Mouse (Mus musculus) left cerebral cortex, adult 6 months (tissue): ENCODE data around the gene Adgra1. TPM values are rescaled to one million over a fixed set of nuclear protein-coding genes. Genes with fewer than 3 reads are reported as not detected.

Experiments
- long read RNA-seq, 2 experiments: library from polyadenylated mRNA; unstranded; transcript quantifications; one replicate each; pipeline ENCODE4 v2.0.0; 2019 to 2020
- polyA plus RNA-seq: library from polyadenylated mRNA; unstranded; fragments of <200 nt; fragmentation: Nextera tagmentation; gene quantifications from 2 replicates; pipeline ENCODE4 v1.2.3, GENCODE M21; 2021

Gene Adgra1
- 37.3 and 53.9 TPM in 2 replicates for polyA plus RNA-seq
- long read RNA-seq, experiment 1, full-length matches to known transcripts = 10 of 50 reads
- long read RNA-seq, experiment 1, partial matches to known transcripts = 32 of 50 reads
- long read RNA-seq, experiment 1, other reads (novel, unspliced or antisense) = 8 of 50 reads
- long read RNA-seq, experiment 2, full-length matches to known transcripts = 1 of 26 reads
- long read RNA-seq, experiment 2, partial matches to known transcripts = 16 of 26 reads
- long read RNA-seq, experiment 2, other reads (novel, unspliced or antisense) = 9 of 26 reads

GRCm38 (mm10) chr7:139834036-139834435 lies at the start of gene Adgra1:
Gene Adgra1 (plus strand): TSS chr7:139834174.

GRCm38 (mm10) chr7:139894655-139895557 lies 60.9 kb downstream of the Adgra1 start, which contains the start of gene Kndc1:
Gene Kndc1 (plus strand): TSS chr7:139894696.

Other genes with a start within 250 kb of the Adgra1 start
- gene Cfap46, start 150.4 kb upstream of the Adgra1 start, polyA plus RNA-seq = 2.6 and 3.3 TPM in 2 replicates
- gene Kndc1, start 60.5 kb downstream of the Adgra1 start, polyA plus RNA-seq = 14.1 and 22.4 TPM in 2 replicates
- not detected in 2 replicates for gene Utf1, start 109.6 kb downstream of the Adgra1 start, polyA plus RNA-seq
- 0.82 and 1.3 TPM in 2 replicates for gene 6430531B16Rik, start 144.6 kb downstream of the Adgra1 start, polyA plus RNA-seq
- 0.46 and 0.47 TPM in 2 replicates for gene Adam8, start 158.4 kb downstream of the Adgra1 start, polyA plus RNA-seq
- gene Zfp511, start 202.2 kb downstream of the Adgra1 start, polyA plus RNA-seq = 36.5 and 53.0 TPM in 2 replicates
- 22.3 and 31.9 TPM in 2 replicates for gene Tubgcp2, start 202.5 kb downstream of the Adgra1 start, polyA plus RNA-seq
- gene Msx3, start 214.9 kb downstream of the Adgra1 start, polyA plus RNA-seq = not detected in 2 replicates
- 444 and 556 TPM in 2 replicates for gene Caly, start 248.4 kb downstream of the Adgra1 start, polyA plus RNA-seq